Mouse (Mus musculus): ENCODE measurements at regions not wholly inside any gene's neighbourhood (a gene's known extent, or its start where the extent isn't known, plus 50 kb on each side); places are given as distances from the start of the nearest gene placed in this dataset.

DNA sequence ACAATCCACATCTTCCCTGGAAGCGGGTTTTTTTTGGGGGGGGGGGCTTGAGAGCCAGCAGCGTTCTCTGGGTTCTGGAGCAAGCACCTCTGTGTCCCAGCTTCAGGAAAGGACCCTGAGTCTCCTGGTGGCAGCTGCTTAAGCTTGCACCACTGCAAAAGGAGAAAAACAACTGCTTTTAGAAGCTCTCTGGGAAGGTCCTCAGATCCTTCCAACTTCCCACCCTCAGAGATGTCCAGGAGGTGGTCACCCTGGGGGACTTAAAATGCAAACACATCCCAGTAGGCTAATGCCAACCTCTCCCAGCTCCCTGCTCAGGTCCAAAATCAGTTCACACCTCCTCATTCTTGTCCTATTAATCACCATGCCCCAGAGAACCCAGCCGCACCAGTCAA lies 153.7 kb downstream of the Cdc5l start:
- Histone ChIP-seq H3K4me1 (replicated peaks; ENCODE audit: low read depth, low read length) (no peaks in the 10 kb centered on the region), H3K36me3 (ENCODE audit: insufficient read depth, low read length) (no peaks in the 10 kb centered on the region), H3K4me3 (replicated peaks; ENCODE audit: low read length) (no peak overlapping the region), H3K9me3 (ENCODE audit: low read length) (no peaks in the 10 kb centered on the region), H3K27me3 (ENCODE audit: insufficient read depth, low read length) (no peaks in the 10 kb centered on the region; the same call in 1 of the 2 replicates)
- TF ChIP-seq NANOG (IDR thresholded peaks at IDR 0.05; ENCODE audit: borderline replicate concordance, low read length): no peak
- TF ChIP-seq POU5F1 (IDR thresholded peaks at IDR 0.05; ENCODE audit: borderline replicate concordance, low read length): no peak
- no peak for TF ChIP-seq CTCF (conservative IDR thresholded peaks at IDR 0.05; ENCODE audit: low read length)

GRCm38 (mm10) chr17:45279075-45279810 lies 154.3 kb downstream of the Cdc5l start:
- TF ChIP-seq CTCF (conservative IDR thresholded peaks at IDR 0.05; ENCODE audit: low read length): no peak
- no peak for TF ChIP-seq NANOG (IDR thresholded peaks at IDR 0.05; ENCODE audit: borderline replicate concordance, low read length)
- no peak for TF ChIP-seq POU5F1 (IDR thresholded peaks at IDR 0.05; ENCODE audit: borderline replicate concordance, low read length)
- Histone ChIP-seq H3K4me1 (replicated peaks; ENCODE audit: low read depth, low read length) (no peaks in the 10 kb centered on the region), H3K27me3 (ENCODE audit: insufficient read depth, low read length) (no peaks in the 10 kb centered on the region; the same call in 1 of the 2 replicates), H3K9me3 (ENCODE audit: low read length) (no peaks in the 10 kb centered on the region), H3K4me3 (replicated peaks; ENCODE audit: low read length) (no peak overlapping the region), H3K36me3 (ENCODE audit: insufficient read depth, low read length) (no peaks in the 10 kb centered on the region)

GRCm38 (mm10) chr17:45277516-45277915 lies 156.0 kb downstream of the Cdc5l start:
- no peaks in the 10 kb centered on the region; the same call in 1 of the 2 replicates for H3K27me3 ChIP-seq (ENCODE audit: insufficient read depth, low read length)
- H3K4me1 ChIP-seq (replicated peaks; ENCODE audit: low read depth, low read length): no peaks in the 10 kb centered on the region
- H3K9me3 ChIP-seq (ENCODE audit: low read length): peaks cover 5% of the 10 kb centered on the region; the same call in 1 of the 2 replicates
- TF ChIP-seq POU5F1 (IDR thresholded peaks at IDR 0.05; ENCODE audit: borderline replicate concordance, low read length): no peak
- no peak for TF ChIP-seq NANOG (IDR thresholded peaks at IDR 0.05; ENCODE audit: borderline replicate concordance, low read length)
- no peak for TF ChIP-seq CTCF (conservative IDR thresholded peaks at IDR 0.05; ENCODE audit: low read length)
- H3K4me3 ChIP-seq (replicated peaks; ENCODE audit: low read length): no peak overlapping the region
- H3K36me3 ChIP-seq (ENCODE audit: insufficient read depth, low read length): no peaks in the 10 kb centered on the region

GRCm38 (mm10) chr17:45276686-45277405 lies 156.7 kb downstream of the Cdc5l start:
- Histone ChIP-seq H3K4me1 (replicated peaks; ENCODE audit: low read depth, low read length) (no peaks in the 10 kb centered on the region), H3K27me3 (ENCODE audit: insufficient read depth, low read length) (no peaks in the 10 kb centered on the region; the same call in 1 of the 2 replicates), H3K36me3 (ENCODE audit: insufficient read depth, low read length) (no peaks in the 10 kb centered on the region), H3K4me3 (replicated peaks; ENCODE audit: low read length) (no peak overlapping the region), H3K9me3 (ENCODE audit: low read length) (peaks cover 11% of the 10 kb centered on the region)
- no peak for TF ChIP-seq POU5F1 (IDR thresholded peaks at IDR 0.05; ENCODE audit: borderline replicate concordance, low read length)
- no peak for TF ChIP-seq CTCF (conservative IDR thresholded peaks at IDR 0.05; ENCODE audit: low read length)
- TF ChIP-seq NANOG (IDR thresholded peaks at IDR 0.05; ENCODE audit: borderline replicate concordance, low read length): no peak

DNA sequence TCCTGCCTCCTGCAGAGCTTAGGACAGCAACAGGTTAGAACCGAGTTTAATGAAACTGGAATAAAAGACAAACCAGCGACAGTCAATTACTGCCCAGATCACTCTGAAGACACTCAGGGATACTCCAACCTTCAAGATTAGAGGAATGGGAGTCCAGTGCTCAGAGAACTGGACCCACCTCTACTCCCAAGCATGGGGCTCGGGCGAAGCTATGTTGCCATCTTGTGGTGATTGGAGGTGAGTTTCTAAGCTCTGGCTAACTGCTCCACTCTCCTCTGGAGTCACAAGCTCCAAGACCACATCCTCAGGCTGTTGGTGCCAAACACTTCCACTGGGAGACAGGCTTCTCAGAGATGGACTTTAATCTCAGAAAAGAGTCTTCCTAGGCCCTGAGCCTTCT lies 158.6 kb downstream of the Cdc5l start:
- Histone ChIP-seq H3K9me3 (ENCODE audit: low read length) (peaks cover 17% of the 10 kb centered on the region), H3K36me3 (ENCODE audit: insufficient read depth, low read length) (no peaks in the 10 kb centered on the region), H3K4me3 (replicated peaks; ENCODE audit: low read length) (no peak overlapping the region), H3K27me3 (ENCODE audit: insufficient read depth, low read length) (no peaks in the 10 kb centered on the region; the same call in 1 of the 2 replicates), H3K4me1 (replicated peaks; ENCODE audit: low read depth, low read length) (no peaks in the 10 kb centered on the region)
- TF ChIP-seq POU5F1 (IDR thresholded peaks at IDR 0.05; ENCODE audit: borderline replicate concordance, low read length): no peak
- no peak for TF ChIP-seq CTCF (conservative IDR thresholded peaks at IDR 0.05; ENCODE audit: low read length)
- TF ChIP-seq NANOG (IDR thresholded peaks at IDR 0.05; ENCODE audit: borderline replicate concordance, low read length): no peak

- TF ChIP-seq CTCF (conservative IDR thresholded peaks at IDR 0.05; ENCODE audit: low read length): no peak
- no peak for TF ChIP-seq POU5F1 (IDR thresholded peaks at IDR 0.05; ENCODE audit: borderline replicate concordance, low read length)
- no peak for TF ChIP-seq NANOG (IDR thresholded peaks at IDR 0.05; ENCODE audit: borderline replicate concordance, low read length)
- no peaks in the 10 kb centered on the region for H3K36me3 ChIP-seq (ENCODE audit: insufficient read depth, low read length)
- no peaks in the 10 kb centered on the region for H3K4me1 ChIP-seq (replicated peaks; ENCODE audit: low read depth, low read length)
- H3K9me3 ChIP-seq (ENCODE audit: low read length): peaks cover 5% of the 10 kb centered on the region; the same call in 1 of the 2 replicates
- peaks cover 5% of the 10 kb centered on the region for H3K27me3 ChIP-seq (ENCODE audit: insufficient read depth, low read length)
- no peak overlapping the region for H3K4me3 ChIP-seq (replicated peaks; ENCODE audit: low read length)
These were observed 166.8 kb downstream of the Cdc5l start for GRCm38 (mm10) chr17:45266776-45267175.

- Histone ChIP-seq H3K36me3 (ENCODE audit: insufficient read depth, low read length) (no peaks in the 10 kb centered on the region), H3K4me3 (replicated peaks; ENCODE audit: low read length) (no peak overlapping the region)
- no peak for TF ChIP-seq CTCF (conservative IDR thresholded peaks at IDR 0.05; ENCODE audit: low read length)
- TF ChIP-seq POU5F1 (IDR thresholded peaks at IDR 0.05; ENCODE audit: borderline replicate concordance, low read length): no peak
- no peak for TF ChIP-seq NANOG (IDR thresholded peaks at IDR 0.05; ENCODE audit: borderline replicate concordance, low read length)
These were observed 167.9 kb downstream of the Cdc5l start for GRCm38 (mm10) chr17:45265587-45265986.

GRCm38 (mm10) chr17:45264434-45264833 lies 169.1 kb downstream of the Cdc5l start:
- H3K36me3 ChIP-seq (ENCODE audit: insufficient read depth, low read length): no peaks in the 10 kb centered on the region
- no peaks in the 10 kb centered on the region for H3K9me3 ChIP-seq (ENCODE audit: low read length)
- no peaks in the 10 kb centered on the region for H3K4me1 ChIP-seq (replicated peaks; ENCODE audit: low read depth, low read length)
- no peak overlapping the region for H3K4me3 ChIP-seq (replicated peaks; ENCODE audit: low read length)
- TF ChIP-seq CTCF (conservative IDR thresholded peaks at IDR 0.05; ENCODE audit: low read length) (no peak), NANOG (IDR thresholded peaks at IDR 0.05; ENCODE audit: borderline replicate concordance, low read length) (no peak)
- H3K27me3 ChIP-seq (ENCODE audit: insufficient read depth, low read length): peaks cover 5% of the 10 kb centered on the region

More at GRCm38 (mm10) chr17:45265587-45265986, 167.9 kb downstream of the Cdc5l start:
- Histone ChIP-seq H3K27me3 (ENCODE audit: insufficient read depth, low read length) (peaks cover 5% of the 10 kb centered on the region), H3K4me1 (replicated peaks; ENCODE audit: low read depth, low read length) (no peaks in the 10 kb centered on the region), H3K9me3 (ENCODE audit: low read length) (no peaks in the 10 kb centered on the region)
